Mouse (Mus musculus): Measurements from ENCODE around the gene Ldlrad3. TPM values are rescaled to one million over a fixed set of nuclear protein-coding genes. Genes with fewer than 3 reads are reported as not detected.

The Ldlrad3 gene
- polyA plus RNA-seq, 1 experiment from 2014 or later, result 48.7 TPM

GRCm38 (mm10) chr2:101963367-101963766 lies 222.8 kb downstream of the Ldlrad3 start:
- H3K4me2 ChIP-seq (replicated peaks; ENCODE audit: low read depth, low read length), result no peak overlapping the region
- no peak overlapping the region for H3K4me3 ChIP-seq (ENCODE audit: low read depth, low read length)
- DNase-seq (ENCODE audit: low spot score) (no peak), ATAC-seq (ENCODE audit: low FRiP score) (no peak)
- no peak overlapping the region for H3K9ac ChIP-seq (ENCODE audit: low read depth, low read length)
- H3K9me3 ChIP-seq (ENCODE audit: control insufficient read depth, low read length), result no peaks in the 10 kb centered on the region
- peaks cover 6% of the 10 kb centered on the region; the same call in 1 of the 2 replicates for H3K4me1 ChIP-seq (replicated peaks; ENCODE audit: control insufficient read depth, insufficient read depth, low read length)
- no peaks in the 10 kb centered on the region for H3K36me3 ChIP-seq (ENCODE audit: control insufficient read depth, insufficient read depth, low read length)
- 73% methylated on average over 3 of the region's 3 CpGs for WGBS
- H3K27ac ChIP-seq (ENCODE audit: low read depth, low read length), result no peak overlapping the region
- H3K27me3 ChIP-seq (ENCODE audit: control insufficient read depth, insufficient read depth, low read length), result no peaks in the 10 kb centered on the region

- Histone ChIP-seq H3K4me3 (ENCODE audit: low read depth, low read length) (no peak overlapping the region), H3K27me3 (ENCODE audit: control insufficient read depth, insufficient read depth, low read length) (no peaks in the 10 kb centered on the region), H3K4me2 (replicated peaks; ENCODE audit: low read depth, low read length) (no peak overlapping the region), H3K36me3 (ENCODE audit: control insufficient read depth, insufficient read depth, low read length) (no peaks in the 10 kb centered on the region), H3K9me3 (ENCODE audit: control insufficient read depth, low read length) (no peaks in the 10 kb centered on the region), H3K27ac (ENCODE audit: low read depth, low read length) (no peak overlapping the region), H3K4me1 (replicated peaks; ENCODE audit: control insufficient read depth, insufficient read depth, low read length) (peaks cover 2% of the 10 kb centered on the region; the same call in 1 of the 2 replicates), H3K9ac (ENCODE audit: low read depth, low read length) (no peak overlapping the region)
- no peak for DNase-seq (ENCODE audit: low spot score)
- WGBS, result 71% methylated on average over 7 of the region's 7 CpGs
- ATAC-seq (ENCODE audit: low FRiP score), result no peak
Observed at GRCm38 (mm10) chr2:101962349-101962748, 223.8 kb downstream of the Ldlrad3 start.

GRCm38 (mm10) chr2:101961391-101961790 lies 224.8 kb downstream of the Ldlrad3 start:
- Histone ChIP-seq H3K36me3 (ENCODE audit: control insufficient read depth, insufficient read depth, low read length) (no peaks in the 10 kb centered on the region), H3K4me2 (replicated peaks; ENCODE audit: low read depth, low read length) (no peak overlapping the region), H3K27me3 (ENCODE audit: control insufficient read depth, insufficient read depth, low read length) (no peaks in the 10 kb centered on the region), H3K4me3 (ENCODE audit: low read depth, low read length) (no peak overlapping the region), H3K4me1 (replicated peaks; ENCODE audit: control insufficient read depth, insufficient read depth, low read length) (no peaks in the 10 kb centered on the region), H3K9me3 (ENCODE audit: control insufficient read depth, low read length) (no peaks in the 10 kb centered on the region), H3K27ac (ENCODE audit: low read depth, low read length) (no peak overlapping the region), H3K9ac (ENCODE audit: low read depth, low read length) (no peak overlapping the region)
- ATAC-seq (ENCODE audit: low FRiP score), result no peak
- WGBS, result 62% methylated on average over 1 of the region's 1 CpGs
- no peak for DNase-seq (ENCODE audit: low spot score)

DNA sequence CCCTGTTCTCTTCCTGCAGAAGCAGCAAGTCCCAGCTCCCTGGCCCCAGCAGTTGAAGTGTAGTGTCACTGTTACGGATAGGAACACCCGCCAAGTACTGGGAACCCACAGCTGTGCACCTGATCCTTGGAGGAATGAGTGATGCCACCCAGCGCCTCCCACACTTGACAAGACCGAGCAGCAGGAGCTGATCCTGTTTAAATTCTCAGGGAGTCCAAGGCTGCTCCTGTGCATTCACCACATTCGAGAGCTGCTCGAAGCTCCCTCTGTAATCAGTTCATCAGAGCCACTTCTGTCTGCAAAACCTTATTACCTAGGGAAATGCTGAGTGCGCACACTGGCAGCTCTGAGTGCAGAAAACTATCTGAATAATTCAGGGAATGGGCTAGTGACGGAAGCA lies 225.5 kb downstream of the Ldlrad3 start:
- H3K27ac ChIP-seq (ENCODE audit: low read depth, low read length), result no peak overlapping the region; the same call in 1 of the 2 replicates
- H3K4me1 ChIP-seq (replicated peaks; ENCODE audit: control insufficient read depth, insufficient read depth, low read length), result no peaks in the 10 kb centered on the region
- H3K27me3 ChIP-seq (ENCODE audit: control insufficient read depth, insufficient read depth, low read length), result no peaks in the 10 kb centered on the region
- no peak overlapping the region for H3K9ac ChIP-seq (ENCODE audit: low read depth, low read length)
- DNase-seq (ENCODE audit: low spot score), result no peak
- H3K4me3 ChIP-seq (ENCODE audit: low read depth, low read length), result no peak overlapping the region
- H3K4me2 ChIP-seq (replicated peaks; ENCODE audit: low read depth, low read length), result no peak overlapping the region
- ATAC-seq (ENCODE audit: low FRiP score), result no peak
- H3K36me3 ChIP-seq (ENCODE audit: control insufficient read depth, insufficient read depth, low read length), result no peaks in the 10 kb centered on the region
- 69% methylated on average over 8 of the region's 8 CpGs for WGBS
- no peaks in the 10 kb centered on the region for H3K9me3 ChIP-seq (ENCODE audit: control insufficient read depth, low read length)

DNA sequence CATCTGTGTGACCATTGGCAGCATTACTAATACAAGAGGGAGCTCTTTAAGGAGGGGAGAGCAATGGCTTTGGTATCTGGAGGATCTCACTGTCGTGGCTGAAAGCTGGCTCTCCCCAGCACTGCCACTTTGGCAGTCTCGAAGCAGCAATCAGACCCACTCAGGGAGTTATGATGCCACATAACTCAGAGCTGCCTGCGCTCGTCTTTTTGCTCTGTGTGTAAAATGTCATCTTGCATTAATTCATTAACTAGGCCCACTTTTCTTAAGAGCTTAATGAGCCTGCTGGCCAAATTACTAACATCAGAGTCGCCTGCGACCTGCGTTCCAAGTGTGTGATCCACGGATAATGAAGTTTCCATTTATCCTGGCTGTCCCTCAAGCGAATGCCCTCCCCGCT lies 230.1 kb downstream of the Ldlrad3 start:
- 79% methylated on average over 10 of the region's 10 CpGs for WGBS
- no peaks in the 10 kb centered on the region for H3K4me1 ChIP-seq (replicated peaks; ENCODE audit: control insufficient read depth, insufficient read depth, low read length)
- H3K4me3 ChIP-seq (ENCODE audit: low read depth, low read length), result no peak overlapping the region
- H3K27me3 ChIP-seq (ENCODE audit: control insufficient read depth, insufficient read depth, low read length), result no peaks in the 10 kb centered on the region
- H3K27ac ChIP-seq (ENCODE audit: low read depth, low read length), result no peak overlapping the region; the same call in 1 of the 2 replicates
- H3K9me3 ChIP-seq (ENCODE audit: control insufficient read depth, low read length), result no peaks in the 10 kb centered on the region
- H3K4me2 ChIP-seq (replicated peaks; ENCODE audit: low read depth, low read length), result no peak overlapping the region
- DNase-seq (ENCODE audit: low spot score), result no peak
- no peak overlapping the region for H3K9ac ChIP-seq (ENCODE audit: low read depth, low read length)
- no peaks in the 10 kb centered on the region; the same call in 1 of the 2 replicates for H3K36me3 ChIP-seq (ENCODE audit: control insufficient read depth, insufficient read depth, low read length)
- 0 out of 2 replicates have a peak, but pooled peaks have one; percentile 12 for ATAC-seq (ENCODE audit: low FRiP score)

GRCm38 (mm10) chr2:101952951-101953361 lies 233.2 kb downstream of the Ldlrad3 start:
- no peaks in the 10 kb centered on the region for H3K27me3 ChIP-seq (ENCODE audit: control insufficient read depth, insufficient read depth, low read length)
- H3K4me1 ChIP-seq (replicated peaks; ENCODE audit: control insufficient read depth, insufficient read depth, low read length), result no peaks in the 10 kb centered on the region
- no peak for ATAC-seq (ENCODE audit: low FRiP score)
- no peak overlapping the region for H3K4me2 ChIP-seq (replicated peaks; ENCODE audit: low read depth, low read length)
- H3K27ac ChIP-seq (ENCODE audit: low read depth, low read length), result no peak overlapping the region
- no peak overlapping the region for H3K4me3 ChIP-seq (ENCODE audit: low read depth, low read length)
- H3K9ac ChIP-seq (ENCODE audit: low read depth, low read length), result no peak overlapping the region
- DNase-seq (ENCODE audit: low spot score), result no peak
- H3K9me3 ChIP-seq (ENCODE audit: control insufficient read depth, low read length), result no peaks in the 10 kb centered on the region
- 92% methylated on average over 8 of the region's 8 CpGs for WGBS
- no peaks in the 10 kb centered on the region; the same call in 1 of the 2 replicates for H3K36me3 ChIP-seq (ENCODE audit: control insufficient read depth, insufficient read depth, low read length)

DNA sequence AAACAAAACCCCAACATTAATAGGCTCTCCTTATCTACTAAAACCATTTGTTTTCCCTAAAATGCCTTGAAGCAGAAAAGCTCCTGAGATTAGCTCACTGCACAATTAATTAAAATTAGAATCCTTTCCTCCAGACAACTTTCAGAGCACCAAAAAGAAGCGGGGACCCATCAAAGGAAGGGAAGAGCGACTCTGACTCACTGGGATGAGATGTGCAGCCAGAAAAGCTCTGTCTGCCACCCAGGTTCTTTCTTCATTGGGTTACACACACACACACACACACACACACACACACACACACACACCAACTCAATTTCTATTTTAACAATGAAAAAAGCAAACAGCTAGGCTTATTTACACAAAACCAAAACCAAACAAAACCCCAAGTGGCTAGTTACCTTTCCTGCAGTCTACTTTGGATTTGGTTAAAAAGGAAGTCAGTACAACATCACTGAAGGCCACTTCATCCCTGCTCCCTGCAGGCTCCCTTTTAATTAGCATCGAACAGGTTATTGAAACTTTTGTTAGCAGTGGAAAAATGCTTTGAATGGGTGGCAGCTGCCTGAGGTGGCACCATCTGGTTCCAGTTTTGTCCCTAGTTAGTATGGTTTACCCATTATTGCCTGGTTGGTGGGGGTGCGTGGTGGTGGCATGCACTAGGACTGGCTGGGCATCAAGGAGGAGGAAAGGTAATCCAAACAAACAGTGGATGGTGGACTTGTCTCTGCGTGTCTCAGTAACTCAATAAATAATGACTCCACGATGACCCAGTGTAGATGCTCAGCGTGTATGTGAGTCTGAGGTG lies 235.3 kb downstream of the Ldlrad3 start:
- no peak for ATAC-seq (ENCODE audit: low FRiP score)
- 72% methylated on average over 7 of the region's 7 CpGs for WGBS
- no peak overlapping the region for H3K4me3 ChIP-seq (ENCODE audit: low read depth, low read length)
- no peak for DNase-seq (ENCODE audit: low spot score)
- no peaks in the 10 kb centered on the region for H3K4me1 ChIP-seq (replicated peaks; ENCODE audit: control insufficient read depth, insufficient read depth, low read length)
- H3K4me2 ChIP-seq (replicated peaks; ENCODE audit: low read depth, low read length), result no peak overlapping the region
- no peaks in the 10 kb centered on the region; the same call in 1 of the 2 replicates for H3K36me3 ChIP-seq (ENCODE audit: control insufficient read depth, insufficient read depth, low read length)
- H3K9me3 ChIP-seq (ENCODE audit: control insufficient read depth, low read length), result no peaks in the 10 kb centered on the region
- no peaks in the 10 kb centered on the region for H3K27me3 ChIP-seq (ENCODE audit: control insufficient read depth, insufficient read depth, low read length)
- no peak overlapping the region for H3K9ac ChIP-seq (ENCODE audit: low read depth, low read length)
- no peak overlapping the region for H3K27ac ChIP-seq (ENCODE audit: low read depth, low read length)

DNA sequence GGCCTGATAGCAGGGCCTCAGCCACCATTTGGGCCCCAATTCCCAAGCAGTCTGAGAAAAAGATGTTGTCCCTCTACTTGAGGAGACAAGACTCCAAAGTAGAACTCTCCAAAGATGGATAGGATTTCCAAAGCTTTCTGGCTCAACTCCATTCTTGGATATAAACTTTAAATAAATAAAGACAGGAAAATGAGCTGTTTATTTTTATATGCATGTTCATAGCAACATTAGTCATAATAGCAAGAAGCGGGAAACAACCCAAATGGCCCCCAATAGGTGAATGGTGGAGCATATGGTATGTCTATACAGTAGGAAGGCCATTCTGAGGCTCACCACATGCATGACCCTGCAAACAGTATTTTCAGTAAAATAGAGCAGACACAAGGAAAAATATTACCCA lies 251.2 kb downstream of the Ldlrad3 start:
- DNase-seq (ENCODE audit: low spot score), result no peak
- WGBS, result 85% methylated on average over 1 of the region's 1 CpGs
- Histone ChIP-seq H3K4me3 (ENCODE audit: low read depth, low read length) (no peak overlapping the region), H3K4me2 (replicated peaks; ENCODE audit: low read depth, low read length) (no peak overlapping the region), H3K9ac (ENCODE audit: low read depth, low read length) (no peak overlapping the region), H3K4me1 (replicated peaks; ENCODE audit: control insufficient read depth, insufficient read depth, low read length) (peaks cover 2% of the 10 kb centered on the region; the same call in 1 of the 2 replicates), H3K27ac (ENCODE audit: low read depth, low read length) (no peak overlapping the region), H3K36me3 (ENCODE audit: control insufficient read depth, insufficient read depth, low read length) (no peaks in the 10 kb centered on the region), H3K9me3 (ENCODE audit: control insufficient read depth, low read length) (no peaks in the 10 kb centered on the region), H3K27me3 (ENCODE audit: control insufficient read depth, insufficient read depth, low read length) (no peaks in the 10 kb centered on the region)
- ATAC-seq (ENCODE audit: low FRiP score), result no peak

GRCm38 (mm10) chr2:101933301-101933700 lies 252.9 kb downstream of the Ldlrad3 start:
- no peaks in the 10 kb centered on the region for H3K27me3 ChIP-seq (ENCODE audit: control insufficient read depth, insufficient read depth, low read length)
- H3K4me2 ChIP-seq (replicated peaks; ENCODE audit: low read depth, low read length), result no peak overlapping the region
- H3K9me3 ChIP-seq (ENCODE audit: control insufficient read depth, low read length), result no peaks in the 10 kb centered on the region
- H3K36me3 ChIP-seq (ENCODE audit: control insufficient read depth, insufficient read depth, low read length), result no peaks in the 10 kb centered on the region
- ATAC-seq (ENCODE audit: low FRiP score), result no peak
- DNase-seq (ENCODE audit: low spot score), result no peak
- WGBS, result 86% methylated on average over 3 of the region's 3 CpGs
- no peak overlapping the region for H3K9ac ChIP-seq (ENCODE audit: low read depth, low read length)
- peaks cover 2% of the 10 kb centered on the region; the same call in 1 of the 2 replicates for H3K4me1 ChIP-seq (replicated peaks; ENCODE audit: control insufficient read depth, insufficient read depth, low read length)
- no peak overlapping the region for H3K27ac ChIP-seq (ENCODE audit: low read depth, low read length)
- no peak overlapping the region for H3K4me3 ChIP-seq (ENCODE audit: low read depth, low read length)

Data from hindbrain, embryonic 11.5 days (tissue).